Mouse (Mus musculus) monocyte, adult 2 months (primary cell): ENCODE data around the gene Zfpm1.

Experiments
- DNase-seq, 2 experiments: peaks; one replicate each; pipeline ENCODE4 v3.0.0; 2022; ENCODE audit warnings: low spot score in 2 of 2, low read depth in 1 of 2

The Zfpm1 gene

DNA sequence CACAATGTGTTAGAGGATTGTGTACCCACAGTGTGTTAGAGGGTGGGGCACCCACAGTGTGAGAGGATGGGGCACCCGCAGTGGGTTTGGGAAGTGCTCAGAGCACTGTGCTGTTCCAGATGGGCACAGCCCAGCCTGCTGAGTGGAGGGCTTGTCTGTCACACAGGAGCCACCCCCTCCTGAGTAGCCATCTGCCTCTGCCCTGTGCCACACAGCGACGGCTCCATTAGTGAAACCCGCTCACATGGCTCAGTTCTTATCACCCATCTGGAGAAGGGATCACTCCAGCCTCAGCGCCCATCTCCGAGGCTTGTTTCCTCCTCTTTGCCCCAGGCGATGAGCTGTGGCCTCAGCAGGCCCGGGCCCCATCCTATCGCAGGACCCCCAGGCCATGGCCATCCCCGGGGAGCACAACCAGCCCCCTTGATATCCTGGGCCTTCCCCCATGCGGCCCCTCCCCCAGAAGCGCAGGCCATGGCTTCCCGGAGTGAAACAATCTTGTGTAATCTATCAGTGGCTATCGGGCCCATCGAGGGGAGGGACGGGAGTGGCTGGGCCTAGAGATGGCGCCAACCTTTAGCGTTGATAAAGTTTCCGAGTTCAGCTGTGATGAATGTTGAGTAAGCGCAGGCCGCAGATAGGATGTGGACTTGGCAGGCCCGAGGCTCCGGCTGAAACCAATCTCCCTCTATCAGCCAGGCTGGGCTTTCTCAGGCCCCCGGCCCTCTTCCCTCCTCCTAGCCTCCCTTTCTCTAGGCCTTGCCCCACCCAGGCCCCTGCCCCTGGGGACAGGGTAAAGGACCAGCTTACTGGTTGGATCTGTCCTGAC, 14.4 kb downstream of the Zfpm1 start:
- no peak for DNase-seq

DNA sequence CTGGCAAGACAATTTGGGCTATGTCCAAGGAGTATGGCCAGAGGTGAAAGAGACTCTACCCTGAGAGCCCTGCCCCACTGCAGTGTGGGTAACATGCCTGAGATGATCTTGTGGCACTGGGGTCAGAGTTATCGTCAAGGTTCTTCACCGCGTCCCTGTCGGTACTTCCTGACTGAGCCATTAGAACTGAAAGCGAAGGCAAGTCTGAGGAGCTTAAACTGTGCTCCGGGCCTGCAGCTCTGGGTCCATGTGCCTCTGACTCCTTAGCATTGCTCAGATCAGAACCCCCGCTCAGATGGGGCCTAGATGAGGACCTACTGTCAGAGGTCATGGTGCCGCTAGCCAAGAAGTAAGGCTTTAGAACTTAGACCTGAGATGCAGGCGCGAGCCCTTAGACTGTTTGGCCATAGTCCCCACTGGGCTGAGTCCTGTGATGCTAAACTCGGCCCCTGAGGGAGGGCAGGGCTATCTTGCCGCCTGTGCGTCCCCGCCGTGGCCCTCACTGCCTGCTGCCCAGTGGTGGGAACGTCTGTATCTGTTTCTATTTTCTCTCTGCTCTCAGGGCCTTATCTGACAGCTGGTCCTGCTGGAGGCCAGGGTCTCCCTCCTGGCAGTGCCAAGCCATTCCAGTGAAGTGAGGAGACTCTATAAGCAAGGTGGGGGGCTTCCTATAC, 17.8 kb downstream of the Zfpm1 start:
- no peak for DNase-seq

DNA sequence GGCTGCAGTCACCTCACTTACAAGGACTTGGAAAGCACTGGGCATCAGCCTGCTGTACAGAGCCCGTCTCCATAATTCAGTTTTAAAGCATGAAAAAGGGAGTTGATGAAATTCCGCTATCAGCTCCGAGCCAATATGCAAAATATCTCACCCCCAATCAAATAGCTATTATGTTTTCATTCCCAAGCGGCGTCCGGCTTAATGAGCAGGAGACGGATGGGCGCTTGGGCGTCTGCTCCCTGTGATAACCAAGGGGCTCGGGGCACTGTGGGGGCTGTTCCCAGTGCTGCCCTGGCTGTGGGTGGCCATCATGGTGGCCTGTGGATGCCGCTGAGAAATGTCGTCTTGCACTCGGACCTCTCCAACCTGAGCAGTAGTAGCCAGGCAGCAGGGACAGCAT, 19.1 kb downstream of the Zfpm1 start:
- no peak for DNase-seq

DNA sequence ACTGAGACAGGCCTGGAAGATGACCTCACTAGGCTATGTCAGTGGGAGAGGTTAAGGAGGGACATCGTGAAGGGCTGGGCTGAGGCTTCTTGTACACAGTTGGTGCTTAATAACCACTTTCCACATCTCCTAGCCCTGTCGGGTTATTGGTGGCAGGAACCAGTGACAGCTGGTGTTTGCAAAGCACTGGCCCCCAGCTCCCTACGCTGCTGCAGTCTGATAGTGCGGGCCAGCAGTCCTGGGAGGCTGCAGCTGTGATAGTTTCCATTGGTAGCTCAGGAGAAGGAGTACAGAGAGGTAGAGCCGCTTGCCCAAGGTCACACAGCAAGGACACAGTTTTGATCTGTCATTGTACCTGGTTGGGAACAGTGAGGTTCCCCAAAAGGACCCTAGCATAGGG, 19.9 kb downstream of the Zfpm1 start:
- DNase-seq = no peak

DNA sequence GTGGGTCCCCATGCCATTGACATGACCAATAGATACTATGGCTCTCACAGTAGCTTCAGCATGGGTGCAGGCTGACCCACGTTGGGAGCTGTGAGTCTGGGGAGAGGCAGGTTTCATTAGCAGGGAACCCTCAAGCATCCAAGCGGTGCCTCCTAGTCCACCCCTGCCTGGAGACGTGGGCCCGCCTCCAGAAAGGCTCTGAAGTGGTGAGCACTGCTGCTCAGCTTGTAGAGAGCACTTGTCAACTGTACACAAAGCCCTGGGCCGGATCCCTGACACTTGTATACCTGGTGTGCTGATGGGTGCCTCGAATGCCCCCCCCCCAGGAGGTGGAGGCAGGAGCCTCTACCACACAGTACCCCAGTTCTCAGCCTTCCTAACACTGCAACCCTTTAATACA, 21.5 kb downstream of the Zfpm1 start:
- DNase-seq = no peak

DNA sequence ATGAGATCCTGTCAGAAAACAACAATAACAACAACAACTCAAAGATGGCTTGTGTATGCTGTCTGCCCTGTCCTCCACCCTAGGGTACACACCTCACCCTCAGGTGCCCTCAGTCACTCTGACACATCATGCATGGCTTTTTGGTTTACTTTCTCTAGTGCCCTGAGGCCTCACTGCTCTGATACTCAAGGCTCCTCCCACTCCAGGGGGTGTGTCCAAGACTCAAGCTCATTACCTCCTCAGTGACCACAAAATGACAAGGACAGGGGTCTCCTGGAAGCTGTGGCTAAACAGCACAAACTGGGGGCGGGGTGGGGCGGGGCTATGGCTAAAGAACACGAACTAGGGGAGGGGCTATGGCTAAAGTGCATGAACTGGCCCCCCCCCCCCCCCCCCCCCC, 22.1 kb downstream of the Zfpm1 start:
- DNase-seq = no peak

DNA sequence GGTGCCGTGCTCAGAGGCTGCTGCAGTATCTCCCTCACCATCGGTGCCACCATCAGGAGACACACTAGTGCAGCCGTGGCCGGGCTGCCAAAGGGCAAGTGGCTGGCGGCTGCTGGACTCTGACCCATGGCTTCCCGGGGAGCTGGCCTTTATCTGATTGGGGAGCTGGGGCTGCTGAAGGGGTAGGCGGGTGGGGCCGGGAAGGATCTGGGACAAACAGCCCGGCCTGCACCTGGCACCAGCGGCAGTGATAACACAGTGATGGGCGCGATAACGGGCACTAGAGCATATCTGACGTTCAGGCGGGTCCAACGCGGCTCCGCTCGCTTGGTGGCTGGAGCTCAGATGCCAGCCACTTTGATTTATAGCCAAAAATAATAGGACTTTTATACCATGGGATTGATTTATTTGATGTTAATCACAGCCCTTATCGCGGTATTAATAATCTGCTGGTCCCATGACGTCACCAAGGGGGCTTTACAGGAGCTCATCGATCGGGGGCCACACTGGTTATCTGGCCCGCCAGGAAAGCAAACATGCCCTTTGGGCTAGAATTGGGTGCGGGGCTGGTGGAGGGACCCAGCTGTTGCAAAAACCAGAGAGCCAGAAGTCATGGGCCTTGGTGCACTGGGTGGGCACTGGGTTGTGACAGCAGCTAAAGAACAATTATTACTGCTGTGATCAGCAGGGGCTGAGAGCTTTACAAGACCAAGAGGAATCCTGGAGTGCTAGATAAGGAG, 24.9 kb downstream of the Zfpm1 start:
- no peak for DNase-seq

DNA sequence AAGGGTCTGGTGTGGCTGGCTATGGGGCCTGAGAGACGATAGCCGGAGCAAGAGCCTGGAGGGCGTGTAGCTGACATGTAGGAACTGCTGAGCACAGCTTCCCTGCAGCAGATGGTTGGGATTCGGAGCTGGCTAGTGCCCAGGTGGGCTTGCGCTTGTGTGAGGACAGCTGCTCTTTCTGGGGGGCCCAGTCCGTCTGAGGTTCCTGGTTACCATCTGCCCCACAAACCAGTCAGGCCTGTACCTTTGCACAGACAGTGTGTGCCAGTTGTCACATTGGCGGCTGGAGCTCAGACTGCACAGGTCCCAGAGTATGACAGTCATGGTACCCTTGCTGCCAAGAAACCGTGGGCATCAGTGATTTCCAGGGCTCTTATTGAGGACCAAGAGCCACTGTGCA, 25.9 kb downstream of the Zfpm1 start:
- DNase-seq = no peak

DNA sequence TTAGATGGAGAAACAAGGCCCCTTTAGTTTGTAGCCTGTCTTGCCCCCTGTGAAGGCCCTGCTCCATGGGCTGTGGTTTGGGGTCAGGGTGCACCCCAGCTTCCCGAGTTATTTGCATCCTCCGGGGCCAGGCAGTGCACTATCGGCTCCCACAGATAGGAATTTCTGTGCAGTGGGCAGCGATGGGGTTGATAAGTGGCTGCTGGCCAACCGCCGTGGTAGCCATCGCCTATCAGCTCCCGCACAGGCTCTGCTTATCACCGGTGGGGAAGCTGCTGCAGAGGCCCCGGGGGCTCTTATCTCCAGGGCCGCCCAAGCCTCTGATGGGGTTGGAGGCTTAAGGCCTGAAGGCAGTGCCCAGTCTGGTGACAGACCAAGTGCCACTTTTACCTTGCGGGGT, 27.3 kb downstream of the Zfpm1 start:
- no peak for DNase-seq

DNA sequence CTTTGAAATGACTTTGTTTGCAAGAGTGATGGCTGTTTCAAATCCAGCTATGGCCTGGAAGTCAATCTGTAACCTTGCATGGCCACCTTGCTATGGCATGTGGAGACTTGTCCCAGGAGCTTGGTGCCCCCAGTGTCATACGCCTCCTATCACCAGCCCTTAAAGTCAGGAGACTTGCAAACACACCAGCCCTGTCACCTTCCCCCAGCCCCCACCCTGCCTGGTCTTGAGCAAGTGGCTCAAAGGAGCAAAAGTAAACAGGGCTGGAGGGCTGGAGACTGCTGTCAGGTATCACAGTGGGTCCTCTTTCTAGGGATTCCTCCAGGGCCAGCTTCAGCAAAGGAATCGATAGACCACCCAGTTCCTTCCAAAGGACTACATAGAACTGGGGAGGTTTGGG, 29.2 kb downstream of the Zfpm1 start:
- DNase-seq = no peak

DNA sequence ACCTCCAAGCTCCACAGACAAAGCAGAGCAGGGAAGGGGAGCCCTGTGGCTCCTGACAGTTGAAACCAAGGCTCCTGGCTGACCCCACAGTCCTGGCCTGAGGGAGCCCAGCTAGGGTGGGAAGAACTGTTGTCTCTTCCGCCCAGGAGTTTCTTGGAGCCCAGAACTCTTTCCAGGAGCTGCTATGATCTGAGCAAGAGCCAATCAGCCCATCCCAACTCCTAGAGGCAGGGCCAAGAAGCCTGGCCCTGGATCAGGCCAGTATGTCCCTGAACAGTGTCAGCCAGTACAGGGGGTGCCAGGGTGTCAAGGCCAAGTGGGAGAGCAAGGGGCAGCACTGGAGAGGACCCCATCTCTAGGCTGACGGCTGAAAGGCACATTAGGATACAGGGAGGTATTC, 30.6 kb downstream of the Zfpm1 start:
- no peak for DNase-seq

DNA sequence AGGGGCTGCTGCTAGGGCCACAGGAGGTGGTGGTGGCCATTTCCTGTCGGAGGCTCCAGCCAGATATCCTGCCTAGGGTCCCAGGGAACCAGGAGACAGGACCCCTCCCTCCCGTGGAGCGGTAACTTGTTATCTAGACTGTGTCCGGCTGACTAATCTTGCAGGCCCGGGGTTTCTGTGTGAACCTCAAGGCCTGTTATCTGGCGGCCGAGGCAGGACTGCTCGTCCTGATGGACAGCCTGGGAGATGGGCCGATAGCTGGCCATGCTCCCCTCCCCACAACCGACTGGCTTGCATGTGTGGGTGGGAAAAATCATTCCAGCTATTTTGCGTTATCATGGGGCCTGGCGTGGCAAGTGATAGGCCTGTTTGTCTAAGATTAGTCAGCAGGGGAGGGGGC, 31.4 kb downstream of the Zfpm1 start:
- DNase-seq = no peak

DNA sequence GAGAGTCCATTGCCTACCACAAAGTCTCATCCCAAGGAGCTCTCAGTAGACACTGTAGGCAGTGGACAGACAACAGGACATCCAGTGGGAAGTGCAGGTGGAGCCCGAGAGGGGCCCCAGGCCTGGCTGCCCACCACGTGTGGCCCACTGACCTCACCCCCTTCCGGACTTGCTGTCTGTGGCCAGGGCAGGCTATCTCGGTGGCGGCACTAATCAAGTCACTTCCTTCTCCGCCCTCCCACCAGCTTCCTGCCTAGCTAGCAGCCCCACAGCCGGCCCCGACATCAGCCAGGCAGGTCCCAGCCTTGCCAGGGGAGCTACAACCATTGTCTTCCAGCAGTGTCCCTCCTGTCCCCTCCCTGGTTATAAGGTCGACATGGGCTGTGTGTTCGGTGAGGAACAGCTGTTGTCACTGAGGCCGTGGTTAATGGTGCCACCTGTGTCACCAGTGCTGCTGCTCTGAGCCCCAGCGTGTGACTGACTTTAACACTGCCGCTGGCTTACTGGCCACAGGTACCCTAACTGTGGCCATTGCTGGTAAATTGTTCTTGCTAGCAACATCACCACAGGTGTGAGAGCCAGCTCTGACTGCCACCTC, 33.1 kb downstream of the Zfpm1 start:
- DNase-seq = peak in 1 of 2 experiments; percentile 9

DNA sequence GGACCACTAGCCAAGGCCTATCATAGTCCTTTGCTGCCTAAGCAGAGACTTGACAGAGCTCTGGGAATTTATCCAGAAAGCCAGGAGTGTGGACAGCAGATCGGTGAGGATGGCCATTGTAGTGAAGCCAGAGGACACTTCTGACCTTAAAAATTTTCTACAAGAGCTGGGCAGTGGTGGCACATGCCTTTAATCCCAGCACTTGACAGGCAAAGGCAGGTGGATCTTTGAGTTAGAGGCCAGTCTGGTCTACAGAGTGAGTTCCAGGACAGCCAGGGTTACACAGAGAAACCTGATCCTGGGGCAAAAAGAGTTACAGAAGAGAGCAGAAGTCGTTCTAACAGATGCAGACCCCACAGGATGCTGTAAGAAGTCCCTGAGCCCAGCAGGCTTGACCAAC, 34.5 kb downstream of the Zfpm1 start:
- DNase-seq = no peak

DNA sequence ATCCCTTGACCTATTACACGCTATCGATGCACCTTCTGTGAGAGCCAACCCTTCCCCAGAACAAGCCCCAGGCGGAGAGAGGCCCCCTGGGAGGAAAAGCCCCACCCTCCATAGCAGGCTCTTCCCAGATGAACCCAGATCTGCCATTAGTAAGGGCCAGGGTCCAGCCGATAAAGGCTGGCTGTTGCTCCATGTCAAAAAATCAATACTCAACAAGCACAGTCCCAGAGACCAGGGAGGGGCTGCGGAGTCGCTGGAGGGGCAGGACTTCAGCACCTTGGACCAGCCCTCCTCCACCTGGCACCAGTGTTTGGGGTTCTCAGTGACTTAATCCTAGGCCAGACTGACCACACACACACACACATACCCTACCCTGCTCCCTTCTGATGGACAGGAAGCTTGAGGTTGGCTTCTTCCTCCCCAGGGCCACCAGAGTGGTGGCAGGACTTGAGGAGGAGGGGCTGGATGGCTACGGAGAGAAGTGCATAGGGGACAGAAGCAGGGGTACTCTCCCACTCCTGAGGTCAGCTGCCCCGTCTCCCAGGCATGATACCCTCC, 36.1 kb downstream of the Zfpm1 start:
- no peak for DNase-seq

DNA sequence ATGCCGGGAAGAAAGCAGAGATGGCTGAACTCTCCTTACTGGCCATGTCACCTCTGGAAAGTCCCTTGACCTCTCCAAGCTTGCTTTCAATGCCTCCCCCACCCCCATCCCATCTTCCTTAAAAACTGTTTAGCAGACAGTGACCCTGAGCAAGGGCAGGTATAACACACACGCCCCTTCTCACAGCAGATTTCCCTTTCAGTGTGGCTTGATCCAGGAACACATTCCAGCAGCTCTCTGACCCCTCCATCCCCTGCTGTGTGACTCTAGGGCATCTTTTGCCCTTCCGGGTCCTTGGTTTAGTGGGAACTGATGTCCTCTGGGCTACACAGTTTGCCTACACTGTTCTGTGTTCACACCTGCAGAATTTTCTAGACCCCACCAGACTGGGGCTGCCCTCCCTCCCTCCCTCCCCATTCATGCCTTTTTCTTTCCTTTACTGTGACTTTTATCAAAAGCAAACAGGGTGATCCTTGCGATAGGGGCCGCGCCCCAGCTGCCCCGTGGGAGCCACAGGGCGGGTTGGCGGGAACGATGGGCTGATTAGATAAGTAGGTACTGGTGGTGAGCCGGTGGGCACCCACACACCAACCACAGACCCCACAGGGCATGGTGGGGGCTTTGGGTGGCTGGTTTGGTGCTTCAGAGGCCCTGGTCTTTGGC, 37.2 kb downstream of the Zfpm1 start:
- no peak for DNase-seq

DNA sequence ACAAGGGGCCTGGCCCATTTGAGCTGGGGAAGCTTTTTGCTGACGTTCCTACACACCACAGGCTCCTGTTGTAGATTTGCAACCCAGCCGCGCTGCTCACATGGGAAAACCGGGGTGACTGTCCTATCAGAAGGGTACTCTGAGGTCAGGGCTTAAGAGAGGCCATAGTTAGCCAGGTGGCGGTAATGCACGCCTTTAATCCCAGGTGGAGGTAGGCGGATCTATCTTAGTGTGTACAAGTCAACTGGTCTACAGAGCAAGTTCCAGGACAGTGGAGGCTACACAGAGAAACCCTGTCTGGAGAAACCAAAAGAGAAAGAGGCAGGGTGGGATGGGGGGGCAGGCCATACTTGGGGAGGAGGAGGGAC, 37.8 kb downstream of the Zfpm1 start:
- no peak for DNase-seq

DNA sequence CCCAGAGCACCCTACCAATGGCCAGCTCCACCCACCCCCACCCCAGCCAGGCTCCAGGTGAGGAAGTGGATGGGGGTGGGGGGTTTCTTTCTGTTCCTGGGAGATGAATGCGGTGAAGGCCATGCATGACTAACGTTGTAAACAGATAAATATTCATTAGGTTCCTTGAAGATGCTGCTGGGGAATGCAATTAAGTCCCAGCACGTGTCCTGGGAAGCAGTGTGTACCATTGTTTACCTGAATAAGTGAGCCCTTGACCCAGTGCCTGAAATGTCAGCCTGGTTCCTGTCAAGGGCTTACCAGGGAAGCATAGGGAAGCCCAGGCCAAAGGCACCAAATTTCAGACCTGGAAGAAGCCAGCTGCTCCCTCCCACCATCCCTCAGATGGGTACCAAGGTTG, 38.6 kb downstream of the Zfpm1 start:
- DNase-seq = no peak

DNA sequence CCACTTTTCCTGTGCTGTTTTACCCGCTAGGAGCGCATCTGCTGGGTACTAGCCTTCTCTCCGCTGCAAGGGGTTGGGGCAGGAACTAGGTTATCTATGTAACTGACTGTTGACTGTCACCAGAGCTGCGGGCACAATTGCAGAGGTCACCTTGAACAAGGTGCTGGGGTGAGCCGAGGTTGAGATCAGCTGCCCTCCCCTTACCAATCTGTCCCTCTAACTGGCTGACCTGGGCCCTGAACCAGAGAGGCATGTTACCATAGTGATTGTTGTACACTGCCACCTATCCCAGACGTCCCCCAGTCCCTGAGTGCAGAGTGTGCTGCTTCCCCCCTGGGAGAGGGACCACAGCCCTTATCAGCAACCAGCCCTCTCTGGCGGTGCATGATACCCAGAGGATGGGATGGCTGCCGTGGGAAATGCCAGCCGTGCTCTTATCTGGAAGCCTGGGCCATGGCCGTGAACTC, 39.5 kb downstream of the Zfpm1 start:
- no peak for DNase-seq

DNA sequence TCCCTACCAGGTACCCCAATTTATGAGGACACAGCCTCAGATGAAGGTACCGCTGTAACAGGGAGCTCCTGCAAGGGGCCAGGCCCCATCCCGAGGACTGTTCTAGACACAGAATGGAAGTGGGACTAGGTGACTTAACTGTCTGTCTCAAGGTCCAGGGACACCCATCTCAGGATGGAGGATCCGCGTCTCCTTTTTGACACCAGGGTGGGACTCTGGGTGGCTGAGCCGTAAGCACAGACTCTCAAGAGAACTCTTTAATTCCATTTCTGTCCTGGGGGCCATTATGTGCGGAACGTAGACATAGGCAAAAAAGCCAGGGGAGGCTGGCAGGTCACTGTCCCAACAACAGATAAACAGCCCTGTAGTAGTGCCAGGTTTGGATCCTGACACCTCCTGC, 40.2 kb downstream of the Zfpm1 start:
- no peak for DNase-seq

DNA sequence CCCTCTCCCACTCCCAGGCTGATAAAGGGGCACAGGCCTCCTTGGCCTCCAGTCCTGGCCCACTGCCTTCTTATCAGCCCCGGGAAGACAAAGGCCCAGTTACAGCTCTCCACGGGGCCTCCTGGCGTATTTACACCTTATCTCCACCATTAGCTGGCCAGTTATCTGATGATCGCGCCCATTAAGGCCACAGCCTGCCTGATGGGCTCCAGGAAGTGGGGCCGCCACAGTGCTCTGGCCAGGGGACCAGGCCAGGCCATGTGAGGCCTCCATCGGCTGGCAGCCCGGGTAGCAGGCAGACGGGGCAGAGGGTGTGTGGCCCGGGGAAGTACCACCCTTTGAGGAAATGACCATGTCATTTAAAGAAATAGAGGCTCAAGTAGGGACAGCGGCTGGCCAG, 40.9 kb downstream of the Zfpm1 start:
- DNase-seq = no peak
